Mouse (Mus musculus) kidney, postnatal 36 days (tissue): ENCODE measurements around the gene Lipe.

Source experiments
- DNase-seq, 2 experiments: peaks; one replicate each; pipeline ENCODE4 v3.0.0; 2021 to 2022; ENCODE audit warnings: mixed read lengths in 2 of 2

Lipe gene

GRCm38 (mm10) chr7:25358721-25359206 is 39.7 kb downstream of the Lipe start:
- no peak for DNase-seq

- peak; percentile 51 to 81 for DNase-seq
These were observed 49.6 kb downstream of the Lipe start for GRCm38 (mm10) chr7:25348861-25349260.

- DNase-seq: no peak
These were observed 57.3 kb downstream of the Lipe start for GRCm38 (mm10) chr7:25341000-25341784.

GRCm38 (mm10) chr7:25339329-25339728 is 59.2 kb downstream of the Lipe start:
- no peak for DNase-seq

- DNase-seq: no peak
These were observed 64.0 kb downstream of the Lipe start for GRCm38 (mm10) chr7:25334472-25334871.

GRCm38 (mm10) chr7:25333596-25334307 is 64.8 kb downstream of the Lipe start:
- DNase-seq: peak; percentile 82 to 89
